Mouse (Mus musculus) cerebellum, adult 2 months (tissue): Measurements from ENCODE around the gene Pitpna.

Experiments
- CTCF ChIP-seq: fragments of 200-500 bp; IDR thresholded peaks from 2 replicates; pipeline ENCODE4 v1.5.1; 2011; ENCODE audit warnings: low read depth, mild to moderate bottlenecking, control low read depth, low read length, moderate library complexity, borderline replicate concordance; ENCODE audit not compliant: insufficient read depth
- POLR2A ChIP-seq: fragments of 200-500 bp; IDR thresholded peaks from 2 replicates; pipeline ENCODE4 v1.6.1; 2011; ENCODE audit warnings: low read length, control low read depth, borderline replicate concordance; ENCODE audit not compliant: insufficient read depth

DNA sequence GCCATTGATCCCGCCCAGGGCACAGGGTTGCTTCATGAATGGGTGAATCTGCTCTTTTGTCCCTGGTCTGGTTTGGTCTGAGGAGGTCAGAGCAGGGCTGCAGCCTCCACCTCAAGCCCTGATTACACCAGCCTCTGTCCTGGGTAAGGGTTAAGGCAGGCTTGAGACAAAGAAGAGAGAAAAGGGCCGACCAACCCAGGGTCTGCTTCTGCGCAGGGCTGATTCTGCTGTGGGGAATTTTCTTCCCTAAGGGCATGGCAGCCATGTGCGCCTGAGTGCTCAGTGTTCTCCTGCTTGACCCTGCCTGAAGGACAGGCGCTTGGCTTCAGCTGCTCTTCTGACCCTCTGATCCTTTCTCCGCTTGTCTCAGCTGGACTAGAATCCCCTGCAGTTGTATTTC, 30.8 kb upstream of the Pitpna start:
- TF ChIP-seq CTCF (no peak), POLR2A (no peak)
